9 mouse cellular contexts compared by ENCODE assay signal in the genomic region with DNA sequence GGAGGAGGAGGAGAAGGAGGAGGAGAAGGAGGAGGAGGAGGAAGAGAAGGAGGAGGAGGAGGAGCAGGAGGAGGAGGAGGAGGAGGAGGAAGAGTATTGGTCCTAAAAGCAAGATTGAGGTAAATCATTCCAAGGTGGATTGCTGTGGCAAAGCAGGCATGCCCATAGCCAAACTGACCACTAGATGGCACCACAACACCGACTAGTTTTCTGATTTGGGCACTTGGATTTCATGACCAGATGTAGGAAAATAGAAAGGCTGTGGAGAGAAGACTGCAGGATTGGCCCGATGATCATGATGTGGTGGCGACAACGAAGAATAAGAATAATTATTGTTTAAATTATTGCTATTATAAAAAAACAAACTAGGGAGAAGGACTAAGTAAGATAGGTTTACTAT.
DNase-seq lines count a peak whose midpoint lies in the region; ATAC-seq and TF ChIP-seq lines count a peak whose summit lies in the region.
"Had no signal": no experiment of that assay in that cellular context is flagged by ENCODE, and none has a peak within 500 bp of the region (broad histone marks: within the 10 kb centered on the region; RNA-seq: fewer than 3 reads in every experiment).

No protein-coding gene starts in this region.

- peak; percentile 92 for DNase-seq in adrenal gland, postnatal 10 days
- DNase-seq in embryo, embryonic 11 days = peak; percentile 89
- peak; percentile 29 to 78 for DNase-seq in heart, adult 9 months (ENCODE audit: low spot score in 2 of 2)
- peak; percentile 92 for DNase-seq in kidney, postnatal 0 days (ENCODE audit: low spot score)
- peak; percentile 48 for DNase-seq in liver, adult 2 months (ENCODE audit: extremely low read depth, low read depth, low spot score)
- DNase-seq in telencephalon, adult 2 months (ENCODE audit: low read depth, low spot score) = peak; percentile 54

- H3K4me1 ChIP-seq in kidney, postnatal 0 days (replicated peaks; ENCODE audit: insufficient read depth, low read length) = peaks cover 4% of the 10 kb centered on the region; the same call in 1 of the 2 replicates
- no peaks in the 10 kb centered on the region; the same call in none of the 2 replicates for H3K4me1 ChIP-seq in liver, adult 2 months (ENCODE audit: control insufficient read depth, insufficient read depth, low read length)
- H3K4me1 ChIP-seq in neural tube, embryonic 12.5 days = peaks cover 5% of the 10 kb centered on the region

- H3K79me3 ChIP-seq in C2C12 (ENCODE audit: low read depth) = no peaks in the 10 kb centered on the region

- H3K9ac ChIP-seq in kidney, postnatal 0 days (ENCODE audit: low read depth, low read length) = no peak overlapping the region
- H3K9ac ChIP-seq in liver, adult 2 months (ENCODE audit: low read depth, low read length) = no peak overlapping the region
- H3K9ac ChIP-seq in neural tube, embryonic 12.5 days = no peak overlapping the region
- H3K9ac ChIP-seq: embryonic facial prominence, embryonic 13.5 days had no signal

- H3K4me3 ChIP-seq in C2C12 (ENCODE audit: insufficient read depth, poor library complexity, severe bottlenecking) = no peak overlapping the region
- H3K4me3 ChIP-seq in kidney, postnatal 0 days (replicated peaks; ENCODE audit: low read depth, low read length) = no peak overlapping the region
- no peak overlapping the region for H3K4me3 ChIP-seq in liver, adult 2 months (ENCODE audit: insufficient read depth, low read depth, low read length)
- H3K4me3 ChIP-seq in neural tube, embryonic 12.5 days = no peak overlapping the region
- H3K4me3 ChIP-seq: embryonic facial prominence, embryonic 13.5 days had no signal

- no peak for TF ChIP-seq POLR2A in liver, adult 2 months (IDR thresholded peaks at IDR 0.05; ENCODE audit: extremely low read depth, insufficient read depth, low read length)

- WGBS in kidney, postnatal 0 days = 15% methylated on average over 4 of the region's 4 CpGs
- 20% methylated on average over 4 of the region's 4 CpGs for WGBS in liver, adult 2 months
- 33% methylated on average over 4 of the region's 4 CpGs for WGBS in neural tube, embryonic 12.5 days

- H3K79me2 ChIP-seq in C2C12 (ENCODE audit: control insufficient read depth, insufficient read depth) = no peaks in the 10 kb centered on the region
- no peaks in the 10 kb centered on the region for H3K79me2 ChIP-seq in liver, adult 2 months (ENCODE audit: control insufficient read depth, insufficient read depth, low read length)

- peak; percentile 86 for TF ChIP-seq CTCF in C2C12 (IDR thresholded peaks at IDR 0.05; ENCODE audit: control insufficient read depth, insufficient read depth, insufficient read length)
- peak; percentile 95 for TF ChIP-seq CTCF in kidney, postnatal 0 days (IDR thresholded peaks at IDR 0.05; ENCODE audit: low read depth)
- peak; percentile 79 for TF ChIP-seq CTCF in liver, adult 2 months (IDR thresholded peaks at IDR 0.05; ENCODE audit: low read depth, low read length)

- H3K27me3 ChIP-seq in C2C12 (ENCODE audit: control insufficient read depth, insufficient read depth, insufficient read length) = no peaks in the 10 kb centered on the region
- no peaks in the 10 kb centered on the region for H3K27me3 ChIP-seq in kidney, postnatal 0 days (ENCODE audit: insufficient read depth, low read length)
- no peaks in the 10 kb centered on the region for H3K27me3 ChIP-seq in liver, adult 2 months (ENCODE audit: control insufficient read depth, insufficient read depth, low read length)
- H3K27me3 ChIP-seq in neural tube, embryonic 12.5 days (replicated peaks) = no peaks in the 10 kb centered on the region
- H3K27me3 ChIP-seq: embryonic facial prominence, embryonic 13.5 days had no signal

- H3K36me3 ChIP-seq in C2C12 (ENCODE audit: control insufficient read depth, insufficient read depth) = no peaks in the 10 kb centered on the region
- no peaks in the 10 kb centered on the region for H3K36me3 ChIP-seq in kidney, postnatal 0 days (ENCODE audit: insufficient read depth, low read length)
- peaks cover 12% of the 10 kb centered on the region for H3K36me3 ChIP-seq in liver, adult 2 months (ENCODE audit: control insufficient read depth, insufficient read depth, low read length)
- H3K36me3 ChIP-seq in neural tube, embryonic 12.5 days = no peaks in the 10 kb centered on the region
- H3K36me3 ChIP-seq: embryonic facial prominence, embryonic 13.5 days had no signal

- 0 out of 2 replicates have a peak, but pooled peaks have one; percentile 55 for ATAC-seq in kidney, postnatal 0 days (replicated peaks; ENCODE audit: low FRiP score, low read depth)
- ATAC-seq in neural tube, embryonic 12.5 days (ENCODE audit: low FRiP score, low read depth) = peak; percentile 51

- no peak overlapping the region for H3K27ac ChIP-seq in kidney, postnatal 0 days
- H3K27ac ChIP-seq in liver, adult 2 months (replicated peaks; ENCODE audit: insufficient read depth, low read depth, low read length) = no peak overlapping the region
- no peak overlapping the region for H3K27ac ChIP-seq in neural tube, embryonic 12.5 days
- H3K27ac ChIP-seq: embryonic facial prominence, embryonic 13.5 days had no signal

- H3K4me2 ChIP-seq in kidney, postnatal 0 days (ENCODE audit: low read length) = no peak overlapping the region
- no peak overlapping the region for H3K4me2 ChIP-seq in neural tube, embryonic 12.5 days (replicated peaks)
- H3K4me2 ChIP-seq: embryonic facial prominence, embryonic 13.5 days had no signal

- no peaks in the 10 kb centered on the region for H3K9me3 ChIP-seq in kidney, postnatal 0 days (replicated peaks; ENCODE audit: low read length)
- H3K9me3 ChIP-seq in neural tube, embryonic 12.5 days = no peaks in the 10 kb centered on the region
- H3K9me3 ChIP-seq: embryonic facial prominence, embryonic 13.5 days had no signal

- H3ac ChIP-seq in C2C12 (ENCODE audit: control insufficient read depth, insufficient read length, low read depth) = no peak overlapping the region

TF ChIP-seq in C2C12, 6 proteins besides CTCF, POLR2A, EP300 and RAD21:
- TF ChIP-seq FOSL1 (IDR thresholded peaks at IDR 0.05; ENCODE audit: insufficient read depth, low read length, poor library complexity, severe bottlenecking) (no peak), CEBPB (IDR thresholded peaks at IDR 0.05; ENCODE audit: low read depth) (no peak), USF1 (IDR thresholded peaks at IDR 0.05; ENCODE audit: low read depth) (no peak), MYOD1 (IDR thresholded peaks at IDR 0.05; ENCODE audit: control insufficient read depth, insufficient read length, low read depth) (no peak), MAX (IDR thresholded peaks at IDR 0.05) (no peak), MYOG (IDR thresholded peaks at IDR 0.05; ENCODE audit: control insufficient read depth, extremely low read depth, insufficient read length) (no peak)
